Mouse (Mus musculus) A20 (cell line): ENCODE results near the gene Slc6a11.

Experiments used
- DNase-seq: peaks from one replicate; pipeline ENCODE4 v3.0.0-alpha.2; 2011; ENCODE audit warnings: low read depth, low spot score

The Slc6a11 gene

GRCm38 (mm10) chr6:114131122-114131872 lies at the start of gene Slc6a11:
Slc6a11 (plus strand) TSS chr6:114131241.
- DNase-seq = no peak

GRCm38 (mm10) chr6:114087106-114087505 lies 43.9 kb upstream of the Slc6a11 start:
- peak; percentile 11 for DNase-seq

DNA sequence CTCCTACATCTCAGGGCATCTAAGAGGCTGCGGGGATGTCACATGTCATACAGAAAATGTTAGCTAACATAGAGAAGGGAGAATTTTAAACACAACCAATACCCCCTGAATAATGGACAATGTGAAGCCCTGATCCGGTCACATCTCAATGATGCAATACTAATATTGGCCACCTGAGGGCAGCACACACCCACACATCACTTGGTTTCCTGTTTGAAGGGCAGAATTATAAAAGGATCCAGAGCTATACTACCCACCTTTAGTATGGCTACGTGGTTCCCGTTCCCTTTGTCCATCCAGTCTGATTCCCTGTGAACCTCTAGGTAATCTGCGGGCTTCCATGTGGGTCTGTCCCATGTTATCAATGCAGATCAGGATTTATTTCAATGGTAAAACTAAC lies 41.4 kb upstream of the Slc6a11 start:
- DNase-seq = peak; percentile 47

DNA sequence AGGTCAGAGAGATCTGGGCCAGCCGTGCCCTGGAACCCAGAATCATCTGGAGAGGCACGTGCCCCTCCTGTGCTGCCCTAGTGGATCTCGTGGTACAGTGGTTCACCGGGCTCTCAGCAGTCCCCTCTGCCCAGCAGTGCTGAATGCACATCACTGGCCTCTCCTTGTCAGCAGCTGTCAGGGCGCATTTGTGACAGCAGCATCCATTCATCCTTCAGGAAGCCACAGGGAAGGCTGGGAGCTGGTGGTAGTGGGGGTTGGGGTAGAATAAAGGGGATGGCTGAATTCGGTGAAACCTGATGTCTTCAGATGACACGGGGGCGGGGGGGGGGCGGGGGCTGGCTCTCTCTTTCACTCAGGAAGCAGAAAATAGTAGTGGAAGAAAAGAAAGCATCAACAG lies 38.8 kb upstream of the Slc6a11 start:
- no peak for DNase-seq

GRCm38 (mm10) chr6:114094251-114094650 lies 36.8 kb upstream of the Slc6a11 start:
- no peak for DNase-seq

DNA sequence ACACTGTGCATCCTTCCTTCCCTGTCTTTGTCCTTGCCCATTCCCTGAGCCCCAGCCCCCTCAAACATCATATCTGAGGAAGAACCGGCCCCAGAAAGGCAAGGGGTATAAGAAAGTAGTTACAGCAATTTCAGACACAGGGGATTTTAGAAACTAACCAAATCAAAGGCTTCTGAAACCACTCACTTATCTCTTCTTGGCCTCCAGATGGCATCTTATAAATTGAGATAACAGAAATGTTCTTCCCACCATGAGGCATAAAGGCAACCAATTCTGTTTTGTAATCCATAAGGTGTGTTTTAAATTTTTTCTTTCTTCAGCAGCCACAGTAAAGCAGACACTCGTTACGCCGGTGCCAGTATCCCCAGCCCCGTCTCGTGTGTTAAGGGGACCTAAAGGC lies 34.5 kb upstream of the Slc6a11 start:
- DNase-seq = no peak

DNA sequence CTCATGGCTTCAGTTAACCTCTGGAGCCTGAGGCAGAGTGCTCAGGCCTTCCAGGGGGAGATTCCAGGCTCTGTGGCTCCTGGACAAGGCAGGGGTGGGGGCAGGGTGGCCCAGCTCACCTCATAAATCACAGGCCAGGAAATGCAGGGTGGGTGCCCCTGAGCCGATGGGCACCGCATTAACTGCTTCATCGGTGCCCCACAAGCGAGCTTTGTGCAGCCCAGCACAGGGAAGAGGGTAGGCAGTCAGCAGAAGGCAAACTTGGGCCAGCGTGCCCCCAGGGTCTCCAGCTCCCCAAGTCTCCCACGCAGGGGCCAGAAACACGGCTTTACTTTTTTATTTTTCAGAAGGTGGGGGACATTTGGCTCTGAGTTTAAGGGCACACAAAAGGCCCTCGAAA lies 29.1 kb upstream of the Slc6a11 start:
- no peak for DNase-seq

- no peak for DNase-seq
Observed at GRCm38 (mm10) chr6:114119507-114119906, 11.5 kb upstream of the Slc6a11 start.

GRCm38 (mm10) chr6:114125530-114125929 lies 5.5 kb upstream of the Slc6a11 start:
- no peak for DNase-seq

GRCm38 (mm10) chr6:114132472-114132871 lies 1.4 kb downstream of the Slc6a11 start:
- no peak for DNase-seq

DNA sequence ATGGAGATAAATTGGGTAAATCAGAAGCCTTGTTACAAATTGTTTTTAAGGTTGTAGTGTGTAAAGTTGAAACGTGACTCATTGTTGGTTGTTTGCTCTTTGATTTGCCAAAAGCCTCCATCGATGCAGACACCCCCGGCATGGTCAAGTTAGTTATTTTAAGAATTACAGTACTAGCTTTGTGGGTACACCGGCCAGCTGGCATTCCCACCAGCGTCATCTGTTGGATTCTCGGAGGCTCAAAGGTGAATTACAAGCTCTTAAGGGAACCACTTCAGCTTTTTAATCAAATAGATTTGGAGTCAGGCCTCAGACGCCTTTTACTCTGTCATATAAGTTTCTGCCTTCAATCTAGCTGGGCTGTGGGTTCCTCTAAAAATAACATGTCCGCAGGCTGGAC lies 1.9 kb downstream of the Slc6a11 start:
- no peak for DNase-seq

GRCm38 (mm10) chr6:114138970-114139369 lies 7.9 kb downstream of the Slc6a11 start:
- no peak for DNase-seq

DNA sequence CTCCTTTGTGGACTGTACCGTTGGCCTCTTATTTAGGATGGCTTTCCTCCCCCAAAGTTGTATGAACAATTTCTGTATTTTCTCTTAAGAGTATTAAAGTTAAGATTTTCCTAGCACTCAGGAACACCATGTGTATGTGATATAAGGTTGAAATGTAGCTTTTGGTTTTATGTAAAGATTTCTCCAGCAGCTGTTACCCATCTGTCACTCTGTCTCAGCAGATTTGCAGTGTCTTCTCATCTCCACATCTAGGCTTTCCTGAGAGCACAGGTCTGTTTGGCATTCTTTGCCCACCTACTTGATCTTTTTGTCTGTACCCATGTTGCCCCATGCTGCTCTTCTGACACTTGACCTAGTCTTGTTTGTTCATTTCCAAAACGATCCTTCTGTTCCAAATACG lies 10.4 kb downstream of the Slc6a11 start:
- DNase-seq = no peak

DNA sequence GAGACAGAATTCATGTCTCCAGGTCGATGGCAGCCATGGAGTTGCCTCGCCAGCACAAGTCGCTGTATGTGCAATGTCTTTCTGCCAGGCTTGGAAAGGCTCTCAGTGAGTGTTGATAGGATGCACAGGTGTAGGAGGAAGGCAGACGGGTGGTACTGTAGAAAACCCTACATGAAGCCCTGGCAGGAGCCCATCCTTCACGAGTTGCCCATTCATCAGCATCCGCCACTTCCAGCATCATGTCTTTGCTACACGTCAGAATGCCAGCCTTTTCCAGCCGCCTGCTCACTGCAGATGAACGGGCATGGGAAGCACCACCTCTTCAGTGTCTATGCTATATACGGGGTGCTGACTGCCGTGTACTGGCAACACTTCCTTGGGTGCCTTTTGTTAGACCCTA lies 11.4 kb downstream of the Slc6a11 start:
- no peak for DNase-seq

DNA sequence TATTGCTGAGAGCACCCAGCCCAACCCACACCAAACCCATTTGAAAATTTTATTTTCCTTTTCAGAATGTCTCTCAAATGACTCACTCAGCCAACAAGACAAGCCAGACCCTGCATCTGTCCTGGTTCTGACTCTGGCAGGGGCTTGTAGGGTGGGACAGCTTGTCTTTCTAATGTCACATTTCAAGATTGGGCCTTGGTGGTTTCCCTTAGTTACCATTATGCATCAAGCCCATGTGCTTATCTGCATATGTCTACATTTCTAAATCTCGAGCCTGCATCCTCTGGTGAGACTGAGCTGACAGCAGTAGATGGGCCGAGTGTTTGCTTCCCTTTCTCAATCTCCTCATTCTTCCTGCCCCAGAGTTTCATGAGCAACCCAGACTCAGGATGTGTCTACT lies 12.5 kb downstream of the Slc6a11 start:
- no peak for DNase-seq

- no peak for DNase-seq
Observed at GRCm38 (mm10) chr6:114144447-114145105, 13.5 kb downstream of the Slc6a11 start.

DNA sequence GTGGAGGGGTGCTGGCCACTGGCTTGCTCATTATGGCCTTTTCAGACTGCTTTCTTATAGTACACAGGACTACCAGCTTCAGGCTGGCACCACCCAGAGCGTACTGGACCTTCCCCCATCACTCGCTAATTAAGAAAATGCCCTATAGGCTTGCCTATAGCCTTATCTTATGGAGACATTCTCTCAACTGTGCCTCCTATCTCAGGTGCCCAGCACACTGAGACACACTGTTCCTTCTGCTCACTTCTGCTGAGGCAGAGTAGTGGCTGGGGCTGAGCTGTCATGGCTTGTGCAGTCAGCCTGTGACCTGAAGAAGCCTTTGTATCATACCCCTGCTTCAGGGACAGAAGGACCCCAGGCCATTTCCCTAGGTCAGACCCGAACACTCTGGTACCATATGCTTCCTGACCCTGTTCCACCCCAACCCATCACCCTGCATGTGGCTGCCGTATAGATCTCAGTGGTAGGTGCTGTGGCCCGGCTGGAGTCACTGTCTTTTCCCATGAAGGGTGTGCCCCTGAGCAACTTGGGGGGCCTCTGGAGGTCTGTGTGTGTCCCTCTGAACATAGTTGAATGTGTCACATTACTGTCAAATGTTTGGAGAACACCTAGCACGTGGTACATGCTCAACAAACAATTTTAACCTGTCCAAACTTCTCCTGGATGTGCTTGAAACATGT lies 14.7 kb downstream of the Slc6a11 start:
- no peak for DNase-seq

GRCm38 (mm10) chr6:114155720-114156119 lies 24.7 kb downstream of the Slc6a11 start:
- no peak for DNase-seq

- no peak for DNase-seq
Observed at GRCm38 (mm10) chr6:114158811-114159210, 27.8 kb downstream of the Slc6a11 start.

GRCm38 (mm10) chr6:114160732-114161131 lies 29.7 kb downstream of the Slc6a11 start:
- DNase-seq = no peak

DNA sequence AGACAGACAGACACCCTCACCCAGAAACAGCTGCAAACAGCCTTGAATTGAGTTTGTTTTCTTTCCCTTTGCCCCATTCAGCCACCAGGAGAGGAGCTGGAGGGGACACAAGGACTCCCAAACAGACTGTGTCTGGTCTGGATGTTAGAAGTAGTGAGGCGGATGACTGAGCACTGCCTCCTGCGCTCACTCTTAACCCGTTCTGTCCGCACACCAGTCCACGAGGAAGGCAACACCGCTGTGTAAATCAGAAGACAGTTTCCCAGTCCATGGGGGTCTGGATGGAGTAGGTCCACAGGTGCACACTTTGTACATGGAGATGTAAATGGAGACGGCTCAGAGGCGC lies 43.0 kb downstream of the Slc6a11 start:
- DNase-seq = no peak

GRCm38 (mm10) chr6:114174398-114175140 lies 43.5 kb downstream of the Slc6a11 start:
- DNase-seq = no peak
